In the genomic region with DNA sequence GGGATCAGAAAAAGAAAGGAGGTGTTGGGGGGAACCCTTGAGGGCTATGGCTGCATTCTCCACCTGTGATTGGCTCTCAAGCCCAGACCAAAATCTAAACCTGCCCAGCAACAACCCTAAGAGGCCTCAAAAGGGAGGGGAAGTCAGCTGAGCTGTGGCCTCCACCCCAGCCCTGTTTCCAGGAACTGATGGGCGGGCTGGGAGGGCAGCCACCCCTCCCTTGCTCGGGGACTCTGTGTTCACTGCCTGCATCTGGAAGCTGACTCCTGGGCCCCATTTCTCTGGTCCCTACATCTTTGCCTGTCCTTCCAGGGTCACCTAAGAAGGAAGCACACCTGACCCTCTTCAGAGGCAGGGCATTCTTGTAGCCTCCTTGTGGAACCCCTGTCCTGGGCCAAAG, we compare ENCODE assay signal across 7 mouse cellular contexts. TPM values are rescaled to one million over a fixed set of nuclear protein-coding genes. Genes with fewer than 3 reads are reported as not detected.
DNase-seq lines count a peak whose midpoint lies in the region; ATAC-seq and TF ChIP-seq lines count a peak whose summit lies in the region.

No protein-coding gene starts in this region.

- H3K9ac ChIP-seq in forebrain, postnatal 0 days: no peak overlapping the region
- H3K9ac ChIP-seq in hindbrain, embryonic 14.5 days: no peak overlapping the region
- peak overlapping the region; percentile 79 for H3K9ac ChIP-seq in liver, embryonic 12.5 days

- WGBS in forebrain, postnatal 0 days: 45% methylated on average over 2 of the region's 2 CpGs
- WGBS in hindbrain, embryonic 14.5 days: 42% methylated on average over 2 of the region's 2 CpGs
- WGBS in liver, embryonic 12.5 days (ENCODE audit: insufficient replicate concordance): 4% methylated on average over 2 of the region's 2 CpGs
- WGBS in olfactory bulb, adult 2 months: 58% methylated on average over 2 of the region's 2 CpGs
- 55% methylated on average over 2 of the region's 2 CpGs for WGBS in cerebellum, adult 2 months

- peaks cover 36% of the 10 kb centered on the region for H3K36me3 ChIP-seq in E14TG2a.4 (ENCODE audit: insufficient read depth, low read length)
- peaks cover 16% of the 10 kb centered on the region; the same call in 1 of the 2 replicates for H3K36me3 ChIP-seq in forebrain, postnatal 0 days (ENCODE audit: insufficient read depth)
- peaks cover 4% of the 10 kb centered on the region; the same call in 1 of the 2 replicates for H3K36me3 ChIP-seq in hindbrain, embryonic 14.5 days (replicated peaks; ENCODE audit: control insufficient read depth, insufficient read depth)
- peaks cover 23% of the 10 kb centered on the region for H3K36me3 ChIP-seq in liver, embryonic 12.5 days

- TF ChIP-seq CTCF in E14TG2a.4 (conservative IDR thresholded peaks at IDR 0.05; ENCODE audit: low read length): no peak
- TF ChIP-seq CTCF in forebrain, postnatal 0 days (IDR thresholded peaks at IDR 0.05; ENCODE audit: low read depth): no peak
- TF ChIP-seq CTCF in olfactory bulb, adult 2 months (IDR thresholded peaks at IDR 0.05; ENCODE audit: insufficient read depth, low read depth, low read length): no peak
- TF ChIP-seq CTCF in cerebellum, adult 2 months (IDR thresholded peaks at IDR 0.05; ENCODE audit: borderline replicate concordance, insufficient read depth, low read depth, low read length): no peak

- no peak for TF ChIP-seq POLR2A in olfactory bulb, adult 2 months (IDR thresholded peaks at IDR 0.05; ENCODE audit: insufficient read depth, low read depth, low read length)
- TF ChIP-seq POLR2A in cerebellum, adult 2 months (IDR thresholded peaks at IDR 0.05; ENCODE audit: borderline replicate concordance, insufficient read depth, low read length): no peak

- H3K4me1 ChIP-seq in E14TG2a.4 (replicated peaks; ENCODE audit: low read depth, low read length): peaks cover 87% of the 10 kb centered on the region
- H3K4me1 ChIP-seq in forebrain, postnatal 0 days (ENCODE audit: insufficient read depth): no peaks in the 10 kb centered on the region
- H3K4me1 ChIP-seq in hindbrain, embryonic 14.5 days (replicated peaks; ENCODE audit: control insufficient read depth, insufficient read depth, low read length): no peaks in the 10 kb centered on the region
- H3K4me1 ChIP-seq in liver, embryonic 12.5 days: peaks cover 80% of the 10 kb centered on the region
- H3K4me1 ChIP-seq in olfactory bulb, adult 2 months (ENCODE audit: control insufficient read depth, insufficient read depth, low read length): peaks cover 42% of the 10 kb centered on the region
- peaks cover 15% of the 10 kb centered on the region for H3K4me1 ChIP-seq in cerebellum, adult 2 months (ENCODE audit: control insufficient read depth, insufficient read depth, low read length)

- no peak overlapping the region for H3K4me2 ChIP-seq in forebrain, postnatal 0 days (ENCODE audit: low read depth)
- no peak overlapping the region for H3K4me2 ChIP-seq in hindbrain, embryonic 14.5 days (replicated peaks)
- peak overlapping the region; percentile 83 for H3K4me2 ChIP-seq in liver, embryonic 12.5 days

- H3K27me3 ChIP-seq in E14TG2a.4 (ENCODE audit: insufficient read depth, low read length): no peaks in the 10 kb centered on the region
- no peaks in the 10 kb centered on the region for H3K27me3 ChIP-seq in forebrain, postnatal 0 days (ENCODE audit: insufficient read depth, low read length)
- H3K27me3 ChIP-seq in hindbrain, embryonic 14.5 days (ENCODE audit: control insufficient read depth, insufficient read depth, low read length): no peaks in the 10 kb centered on the region
- H3K27me3 ChIP-seq in liver, embryonic 12.5 days (replicated peaks): no peaks in the 10 kb centered on the region
- no peaks in the 10 kb centered on the region for H3K27me3 ChIP-seq in cerebellum, adult 2 months (ENCODE audit: control insufficient read depth, insufficient read depth, low read length)

- DNase-seq in adrenal gland, adult (ENCODE audit: inconsistent age in 2 of 2, low spot score in 1 of 2): peak; percentile 84 to 94
- DNase-seq in forebrain, postnatal 0 days: no peak
- DNase-seq in hindbrain, embryonic 14.5 days (ENCODE audit: low spot score): no peak
- DNase-seq in cerebellum, adult 2 months: no peak

- no peak for ATAC-seq in forebrain, postnatal 0 days
- no peak; the same call in 1 of the 2 replicates for ATAC-seq in hindbrain, embryonic 14.5 days (ENCODE audit: low FRiP score)
- ATAC-seq in liver, embryonic 12.5 days: peak; percentile 93

- peak overlapping the region; percentile 54; the same call in 1 of the 2 replicates for H3K27ac ChIP-seq in forebrain, postnatal 0 days (ENCODE audit: low read depth, low read length)
- H3K27ac ChIP-seq in hindbrain, embryonic 14.5 days: 0 out of 2 replicates have a peak overlapping the region, but pooled peaks have one; percentile 47
- H3K27ac ChIP-seq in liver, embryonic 12.5 days: peak overlapping the region; percentile 99
- H3K27ac ChIP-seq in olfactory bulb, adult 2 months (ENCODE audit: insufficient read depth, low read depth, low read length): peak overlapping the region; percentile 44; the same call in 1 of the 2 replicates
- H3K27ac ChIP-seq in cerebellum, adult 2 months (ENCODE audit: insufficient read depth, low read length): no peak overlapping the region

- no peaks in the 10 kb centered on the region for H3K9me3 ChIP-seq in E14TG2a.4 (ENCODE audit: low read length)
- H3K9me3 ChIP-seq in forebrain, postnatal 0 days (ENCODE audit: low read length): no peaks in the 10 kb centered on the region
- no peaks in the 10 kb centered on the region for H3K9me3 ChIP-seq in hindbrain, embryonic 14.5 days (ENCODE audit: control insufficient read depth, low read length)
- H3K9me3 ChIP-seq in liver, embryonic 12.5 days (replicated peaks): no peaks in the 10 kb centered on the region

- H3K4me3 ChIP-seq in E14TG2a.4 (replicated peaks; ENCODE audit: low read length): peak overlapping the region; percentile 69
- H3K4me3 ChIP-seq in forebrain, postnatal 0 days (ENCODE audit: low read depth, low read length): no peak overlapping the region
- no peak overlapping the region for H3K4me3 ChIP-seq in hindbrain, embryonic 14.5 days (replicated peaks; ENCODE audit: low read length)
- peak overlapping the region; percentile 50 for H3K4me3 ChIP-seq in liver, embryonic 12.5 days
- no peak overlapping the region for H3K4me3 ChIP-seq in olfactory bulb, adult 2 months (ENCODE audit: insufficient read depth, low read depth, low read length)
- H3K4me3 ChIP-seq in cerebellum, adult 2 months (replicated peaks; ENCODE audit: insufficient read depth, low read depth, low read length): no peak overlapping the region

RNA-seq across cellular contexts. Expression of gene Adamtsl4, which starts 13.5 kb away (rescaled TPM):
- 0.81 and 1.8 TPM in 2 replicates for total RNA-seq in forebrain, postnatal 0 days (2014; rRNA removed)
- 0.67 and 2.0 TPM in 2 replicates for polyA plus RNA-seq in forebrain, postnatal 0 days (2015; fragmentation: Nextera tagmentation; extraction: Ambion mirVana)
- 0.35 and 1.3 TPM in 2 replicates for polyA plus RNA-seq in hindbrain, embryonic 14.5 days (2014; fragmentation: Nextera tagmentation; extraction: Ambion mirVana)
- polyA plus RNA-seq in liver, embryonic 12.5 days (2016; fragmentation: Nextera tagmentation; extraction: Ambion mirVana): 0.30 and 0.35 TPM in 2 replicates
- not detected in 2 replicates for polyA plus RNA-seq in olfactory bulb, adult 2 months (2012; ENCODE audit: insufficient read depth, insufficient read length, low replicate concordance, missing spikeins)
- polyA plus RNA-seq in cerebellum, adult 2 months (2012; rRNA removed): 13.5 and 15.9 TPM in 2 replicates

RNA-seq across cellular contexts. Expression of gene Mcl1, which starts 15.6 kb away (rescaled TPM):
- total RNA-seq in forebrain, postnatal 0 days (2014; rRNA removed): 131 and 137 TPM in 2 replicates
- polyA plus RNA-seq in forebrain, postnatal 0 days (2015; fragmentation: Nextera tagmentation; extraction: Ambion mirVana): 42.9 and 46.6 TPM in 2 replicates
- 60.3 and 72.3 TPM in 2 replicates for polyA plus RNA-seq in hindbrain, embryonic 14.5 days (2014; fragmentation: Nextera tagmentation; extraction: Ambion mirVana)
- 66.5 and 73.8 TPM in 2 replicates for polyA plus RNA-seq in liver, embryonic 12.5 days (2016; fragmentation: Nextera tagmentation; extraction: Ambion mirVana)
- 157 and 245 TPM in 2 replicates for polyA plus RNA-seq in olfactory bulb, adult 2 months (2012; ENCODE audit: insufficient read depth, insufficient read length, low replicate concordance, missing spikeins)
- 43.6 and 45.4 TPM in 2 replicates for polyA plus RNA-seq in cerebellum, adult 2 months (2012; rRNA removed)

RNA-seq across cellular contexts. Expression of gene Ensa, which starts 49.4 kb away (rescaled TPM):
- total RNA-seq in forebrain, postnatal 0 days (2014; rRNA removed): 140 and 146 TPM in 2 replicates
- 145 and 151 TPM in 2 replicates for polyA plus RNA-seq in forebrain, postnatal 0 days (2015; fragmentation: Nextera tagmentation; extraction: Ambion mirVana)
- polyA plus RNA-seq in hindbrain, embryonic 14.5 days (2014; fragmentation: Nextera tagmentation; extraction: Ambion mirVana): 95.1 and 102 TPM in 2 replicates
- 42.9 and 45.0 TPM in 2 replicates for polyA plus RNA-seq in liver, embryonic 12.5 days (2016; fragmentation: Nextera tagmentation; extraction: Ambion mirVana)
- polyA plus RNA-seq in olfactory bulb, adult 2 months (2012; ENCODE audit: insufficient read depth, insufficient read length, low replicate concordance, missing spikeins): not detected in 2 replicates
- 84.5 and 88.8 TPM in 2 replicates for polyA plus RNA-seq in cerebellum, adult 2 months (2012; rRNA removed)

Comparison
In these comparisons a context has a peak if more than half of its experiments do, and no peak if none do; other contexts are left out.
1. H3K4me3 ChIP-seq: peak in E14TG2a.4 (single experiment) and liver, embryonic 12.5 days (single experiment); none in forebrain, postnatal 0 days (single experiment), hindbrain, embryonic 14.5 days (single experiment), olfactory bulb, adult 2 months (single experiment) and cerebellum, adult 2 months (single experiment).
2. DNase-seq: peak in adrenal gland, adult (2 of 2); none in forebrain, postnatal 0 days (single experiment), hindbrain, embryonic 14.5 days (single experiment) and cerebellum, adult 2 months (0 of 2).